Mouse (Mus musculus) thymus, postnatal 0 days (tissue): ENCODE measurements at regions not wholly inside any gene's neighbourhood (a gene's known extent, or its start where the extent isn't known, plus 50 kb on each side); places are given as distances from the start of the nearest gene placed in this dataset.
"Not testable (repeated sequence)": the region's sequence is repeated elsewhere in the genome, so short reads cannot be mapped to it uniquely, and the experiment has no call there.

Experiments used
- DNase-seq: peaks from one replicate; pipeline ENCODE4 v3.0.0-alpha.2; 2015; ENCODE audit warnings: low spot score

- DNase-seq, result no peak
Observed at GRCm38 (mm10) chr4:105844675-105845466, 55.2 kb downstream of the Gm12728 start.

- DNase-seq, result not testable (repeated sequence)
Observed at GRCm38 (mm10) chr4:105845998-105846989, 56.6 kb downstream of the Gm12728 start.

- no peak for DNase-seq
Observed at GRCm38 (mm10) chr4:105853086-105853485, 63.4 kb downstream of the Gm12728 start.

- DNase-seq, result no peak
Observed at GRCm38 (mm10) chr4:105859052-105859864, 69.6 kb downstream of the Gm12728 start.

GRCm38 (mm10) chr4:105860930-105861653 is 71.4 kb downstream of the Gm12728 start:
- DNase-seq, result no peak

- DNase-seq, result no peak
Observed at GRCm38 (mm10) chr4:105861654-105862037, 72.0 kb downstream of the Gm12728 start.

- DNase-seq, result no peak
Observed at GRCm38 (mm10) chr4:105870512-105870911, 80.8 kb downstream of the Gm12728 start.

- DNase-seq, result no peak
Observed at GRCm38 (mm10) chr4:105877246-105877645, 87.6 kb downstream of the Gm12728 start.

GRCm38 (mm10) chr4:105879891-105880290 is 90.2 kb downstream of the Gm12728 start:
- DNase-seq, result no peak

- DNase-seq, result no peak
Observed at GRCm38 (mm10) chr4:105884791-105885190, 95.1 kb downstream of the Gm12728 start.

- no peak for DNase-seq
Observed at GRCm38 (mm10) chr4:105891438-105891837, 101.8 kb downstream of the Gm12728 start.

- no peak for DNase-seq
Observed at GRCm38 (mm10) chr4:105892065-105892464, 102.4 kb downstream of the Gm12728 start.

- no peak for DNase-seq
Observed at GRCm38 (mm10) chr4:105895116-105895515, 105.4 kb downstream of the Gm12728 start.

GRCm38 (mm10) chr4:105898054-105898847 is 108.6 kb downstream of the Gm12728 start:
- no peak for DNase-seq

GRCm38 (mm10) chr4:105904896-105905295 is 115.2 kb downstream of the Gm12728 start:
- DNase-seq, result no peak

GRCm38 (mm10) chr4:105906411-105906810 is 116.7 kb downstream of the Gm12728 start:
- DNase-seq, result no peak

GRCm38 (mm10) chr4:105907611-105908010 is 117.9 kb downstream of the Gm12728 start:
- DNase-seq, result no peak

GRCm38 (mm10) chr4:105908281-105908680 is 118.6 kb downstream of the Gm12728 start:
- DNase-seq, result no peak

- DNase-seq, result no peak
Observed at GRCm38 (mm10) chr4:105909272-105909671, 119.6 kb downstream of the Gm12728 start.

GRCm38 (mm10) chr4:105910666-105911065 is 121.0 kb downstream of the Gm12728 start:
- no peak for DNase-seq
